Mouse (Mus musculus) olfactory bulb, adult 2 months (tissue): ENCODE measurements at regions not wholly inside any gene's neighbourhood (a gene's known extent, or its start where the extent isn't known, plus 50 kb on each side); places are given as distances from the start of the nearest gene placed in this dataset.

Source experiments
- H3K27ac ChIP-seq: fragments of 200-500 bp; 2 replicates; pipeline ENCODE4 v1.5.1; 2012; ENCODE audit warnings: low read depth, low read length; ENCODE audit not compliant: insufficient read depth
- H3K4me1 ChIP-seq: fragments of 200-500 bp; 2 replicates; pipeline ENCODE4 v1.6.1; 2012; ENCODE audit warnings: low read length; ENCODE audit not compliant: control insufficient read depth, insufficient read depth
- H3K4me3 ChIP-seq: fragments of 200-500 bp; 2 replicates; pipeline ENCODE4 v1.5.1; 2012; ENCODE audit warnings: mild to moderate bottlenecking, low read depth, low read length, moderate library complexity; ENCODE audit not compliant: insufficient read depth
- CTCF ChIP-seq: fragments of 200-500 bp; IDR thresholded peaks from 2 replicates; pipeline ENCODE4 v1.5.1; 2012; ENCODE audit warnings: low read depth, mild to moderate bottlenecking, low read length, moderate library complexity; ENCODE audit not compliant: insufficient read depth
- POLR2A ChIP-seq: fragments of 200-500 bp; IDR thresholded peaks from 2 replicates; pipeline ENCODE4 v1.6.1; 2012; ENCODE audit warnings: mild to moderate bottlenecking, low read depth, low read length, moderate library complexity; ENCODE audit not compliant: insufficient read depth
- WGBS: fragments of 180-500 bp; shearing (Covaris S2); methylation state at CpG from one replicate; pipeline ENCODE4 v1.1.7; 2018; 5-methylcytosine and 5-hydroxymethylcytosine counted together

- TF ChIP-seq POLR2A (no peak), CTCF (no peak)
- Histone ChIP-seq H3K27ac (no peak overlapping the region), H3K4me3 (no peak overlapping the region), H3K4me1 (no peaks in the 10 kb centered on the region)
- WGBS: 97% methylated on average over 2 of the region's 2 CpGs
These were observed 586.2 kb upstream of the Nrsn1 start for GRCm38 (mm10) chr13:25856549-25856948.

DNA sequence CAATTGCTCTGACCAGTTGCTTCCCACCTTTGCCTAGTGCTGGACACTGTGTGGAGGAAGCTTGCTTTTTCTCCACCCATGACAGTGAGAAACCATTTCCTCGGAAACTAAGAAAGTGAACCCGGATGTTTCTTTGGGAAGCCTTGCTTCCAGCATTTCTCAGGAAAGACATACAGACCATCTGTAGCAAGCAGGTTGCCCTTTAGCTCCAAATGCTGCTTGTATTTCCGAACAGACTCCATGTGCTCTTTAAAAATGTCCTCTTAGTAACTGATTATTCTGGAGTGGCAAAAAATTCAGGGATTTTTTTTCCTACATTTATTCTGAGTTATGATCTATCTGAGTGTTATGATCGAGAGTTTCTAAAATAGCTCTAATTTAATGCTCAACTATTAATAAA lies 577.9 kb upstream of the Nrsn1 start:
- 90% methylated on average over 4 of the region's 4 CpGs for WGBS
- H3K4me3 ChIP-seq: no peak overlapping the region
- TF ChIP-seq POLR2A (no peak), CTCF (no peak)
- H3K4me1 ChIP-seq: no peaks in the 10 kb centered on the region
- no peak overlapping the region for H3K27ac ChIP-seq

DNA sequence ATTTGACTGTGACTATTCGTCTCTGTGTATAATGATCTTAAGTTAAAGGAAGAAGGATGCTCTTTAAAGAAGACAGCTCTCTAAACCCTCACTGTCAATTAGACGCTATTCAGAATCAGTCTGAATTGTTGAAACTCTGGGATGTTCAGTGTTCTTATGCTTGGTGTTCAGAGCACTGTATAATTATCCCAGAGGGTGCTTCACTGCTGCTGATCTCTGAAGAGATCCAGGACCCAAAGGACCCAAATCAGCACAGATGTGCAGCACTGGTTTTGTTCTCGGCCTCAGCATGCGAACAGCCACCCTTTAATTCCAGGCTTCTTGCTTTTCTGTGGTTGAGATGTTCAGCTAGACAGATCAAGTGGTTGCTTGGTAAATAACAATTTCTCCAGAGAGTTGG lies 567.9 kb upstream of the Nrsn1 start:
- Histone ChIP-seq H3K27ac (peak overlapping the region; percentile 51; the same call in 1 of the 2 replicates), H3K4me3 (no peak overlapping the region), H3K4me1 (no peaks in the 10 kb centered on the region)
- WGBS: 43% methylated on average over 4 of the region's 4 CpGs
- no peak for TF ChIP-seq CTCF

- no peak overlapping the region for H3K4me3 ChIP-seq
- no peak for TF ChIP-seq POLR2A
- no peak overlapping the region for H3K27ac ChIP-seq
- WGBS: 45% methylated on average over 8 of the region's 8 CpGs
- no peaks in the 10 kb centered on the region for H3K4me1 ChIP-seq
These were observed 559.0 kb upstream of the Nrsn1 start for GRCm38 (mm10) chr13:25829146-25829924.

GRCm38 (mm10) chr13:25808564-25809253 lies 538.4 kb upstream of the Nrsn1 start:
- Histone ChIP-seq H3K27ac (no peak overlapping the region), H3K4me3 (no peak overlapping the region), H3K4me1 (no peaks in the 10 kb centered on the region)
- 83% methylated on average over 2 of the region's 2 CpGs for WGBS
- TF ChIP-seq POLR2A: no peak
- no peak for TF ChIP-seq CTCF

DNA sequence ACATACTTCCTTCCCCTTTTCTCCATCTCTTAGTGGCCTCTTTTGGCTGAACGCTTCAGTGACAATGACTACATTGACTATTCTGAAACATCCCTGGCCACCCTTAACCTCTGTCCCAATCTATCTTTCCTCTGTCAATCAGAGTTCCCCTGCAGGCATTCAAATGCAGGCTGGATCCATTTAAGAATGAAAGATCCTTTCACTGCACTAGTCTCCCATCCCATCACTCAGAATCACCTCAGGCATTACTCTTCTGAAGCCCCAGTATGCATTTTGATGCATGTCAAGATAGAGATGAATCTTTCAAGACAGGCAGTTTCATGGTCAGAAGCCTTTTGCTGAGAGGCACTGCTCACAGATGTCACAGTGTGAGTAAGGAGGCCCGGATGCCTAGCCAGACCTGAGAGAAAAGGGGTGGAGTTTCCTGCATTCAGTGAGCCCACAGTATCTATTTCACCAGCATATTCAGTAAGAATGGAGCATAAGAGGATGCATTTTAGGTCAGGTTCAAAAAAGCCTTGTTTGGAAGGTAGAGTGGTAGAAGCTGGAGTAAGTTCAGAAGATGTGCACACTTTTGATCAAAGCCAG lies 523.0 kb upstream of the Nrsn1 start:
- 76% methylated on average over 2 of the region's 2 CpGs for WGBS
- Histone ChIP-seq H3K4me1 (no peaks in the 10 kb centered on the region), H3K27ac (no peak overlapping the region), H3K4me3 (no peak overlapping the region)
- TF ChIP-seq CTCF: no peak
- TF ChIP-seq POLR2A: no peak

- WGBS: 48% methylated on average over 5 of the region's 5 CpGs
These were observed 510.9 kb upstream of the Nrsn1 start for GRCm38 (mm10) chr13:25781161-25781560.

DNA sequence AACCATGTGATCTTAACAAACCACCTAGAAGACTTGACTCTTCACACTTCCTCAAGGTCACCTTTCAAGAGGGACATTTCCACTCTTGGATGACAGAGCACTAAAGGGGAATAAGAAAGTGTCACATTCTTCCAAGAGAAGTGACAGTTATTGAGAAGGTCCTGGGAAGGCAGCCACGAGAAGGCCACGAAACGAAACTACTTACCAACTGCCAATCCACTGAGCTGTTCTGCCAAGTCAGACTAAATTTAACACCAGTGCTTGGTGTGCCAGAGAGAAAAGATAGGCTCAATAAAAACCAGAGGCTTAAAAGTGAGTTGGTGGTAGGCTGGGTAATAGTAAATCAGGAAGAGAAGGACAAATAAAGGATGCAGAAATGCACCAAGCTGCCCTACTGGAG lies 507.4 kb upstream of the Nrsn1 start:
- WGBS: 43% methylated on average over 3 of the region's 3 CpGs
- Histone ChIP-seq H3K4me3 (no peak overlapping the region), H3K4me1 (no peaks in the 10 kb centered on the region), H3K27ac (0 out of 2 replicates have a peak overlapping the region, but pooled peaks have one; percentile 7)
- TF ChIP-seq CTCF (no peak), POLR2A (no peak)

More at GRCm38 (mm10) chr13:25781161-25781560, 510.9 kb upstream of the Nrsn1 start:
- H3K4me3 ChIP-seq: no peak overlapping the region
- no peak overlapping the region for H3K27ac ChIP-seq
- TF ChIP-seq POLR2A (no peak), CTCF (no peak)
- H3K4me1 ChIP-seq: no peaks in the 10 kb centered on the region

DNA sequence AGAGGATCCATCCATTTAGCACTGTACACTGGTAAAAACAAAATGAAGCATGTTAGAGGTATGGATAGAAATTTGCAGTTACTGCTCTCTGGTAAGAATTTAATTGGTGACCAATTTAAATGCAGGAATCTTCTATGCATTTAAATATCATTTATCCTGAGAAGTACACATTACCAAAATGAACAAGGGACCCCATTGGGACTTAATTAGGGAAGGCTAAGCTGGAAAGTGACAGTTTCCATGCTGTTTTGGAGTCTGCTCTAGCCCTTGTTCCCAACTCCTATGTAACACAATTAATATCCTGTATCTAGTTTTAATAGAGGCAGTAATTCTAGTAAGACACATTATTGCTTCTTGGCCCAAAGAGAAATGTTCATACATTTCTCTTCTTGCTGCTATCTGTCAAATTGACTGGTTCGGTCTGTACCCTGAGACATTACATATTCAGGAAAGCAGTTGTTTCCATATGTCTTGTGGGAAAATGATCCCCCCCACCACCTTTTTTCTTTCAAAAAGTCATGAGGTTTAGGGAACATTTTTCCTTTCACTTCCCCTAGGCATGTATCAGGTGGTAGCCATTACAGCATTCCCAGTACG lies 504.4 kb upstream of the Nrsn1 start:
- no peaks in the 10 kb centered on the region for H3K4me1 ChIP-seq
- no peak overlapping the region for H3K4me3 ChIP-seq
- H3K27ac ChIP-seq: no peak overlapping the region
- TF ChIP-seq CTCF: no peak
- TF ChIP-seq POLR2A: no peak
- 92% methylated on average over 2 of the region's 2 CpGs for WGBS
